Mouse (Mus musculus) monocyte, adult 2 months (primary cell): ENCODE measurements around the gene Arid4a.

Experiments
- DNase-seq, 2 experiments: peaks; one replicate each; pipeline ENCODE4 v3.0.0; 2022; ENCODE audit warnings: low spot score in 2 of 2, low read depth in 1 of 2

Arid4a gene

DNA sequence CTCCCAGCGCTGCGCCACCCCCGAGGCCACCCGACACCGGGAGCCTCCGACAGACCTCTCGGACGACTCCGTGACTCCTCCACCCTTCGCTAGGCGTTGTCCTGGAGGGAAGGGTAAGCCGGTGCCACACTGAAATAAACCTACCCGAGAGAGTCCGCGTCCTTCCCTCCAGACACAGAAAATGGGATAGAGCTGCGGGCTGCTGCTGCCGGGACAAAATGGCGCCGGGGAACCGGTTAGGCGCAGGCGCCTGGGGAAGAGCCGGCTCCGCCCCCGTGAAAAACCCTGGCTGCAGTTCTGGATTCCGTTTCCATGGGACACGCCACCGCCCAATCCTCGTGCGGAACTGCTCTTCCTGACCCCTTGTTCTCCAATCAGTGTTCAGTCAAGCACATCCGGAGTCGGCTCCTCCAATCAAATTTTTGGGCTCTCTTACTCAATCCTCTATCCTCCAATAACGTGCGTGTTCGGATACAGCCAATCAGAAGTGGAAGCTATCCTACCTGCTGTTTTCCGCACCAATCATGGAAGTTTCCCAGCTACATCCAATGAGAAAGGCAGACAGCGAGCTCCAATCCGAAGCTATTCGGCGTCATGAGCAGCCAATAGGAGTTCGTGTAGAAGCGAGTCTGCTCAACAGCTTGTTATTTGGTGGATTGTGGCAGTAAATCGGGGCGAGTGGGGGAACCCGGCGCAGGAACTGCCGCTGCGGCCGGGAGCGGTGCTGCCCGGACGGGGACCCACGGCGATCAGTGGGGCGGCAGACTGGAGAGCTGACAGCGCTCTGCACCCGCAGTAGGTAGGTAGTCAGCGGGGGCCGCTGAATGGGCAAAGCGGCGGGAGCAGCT is at the start of gene Arid4a:
TSS of gene Arid4a (plus strand) at position 628 of the 848 bp plus-strand sequence.
- DNase-seq: peak; percentile 92 to 97

DNA sequence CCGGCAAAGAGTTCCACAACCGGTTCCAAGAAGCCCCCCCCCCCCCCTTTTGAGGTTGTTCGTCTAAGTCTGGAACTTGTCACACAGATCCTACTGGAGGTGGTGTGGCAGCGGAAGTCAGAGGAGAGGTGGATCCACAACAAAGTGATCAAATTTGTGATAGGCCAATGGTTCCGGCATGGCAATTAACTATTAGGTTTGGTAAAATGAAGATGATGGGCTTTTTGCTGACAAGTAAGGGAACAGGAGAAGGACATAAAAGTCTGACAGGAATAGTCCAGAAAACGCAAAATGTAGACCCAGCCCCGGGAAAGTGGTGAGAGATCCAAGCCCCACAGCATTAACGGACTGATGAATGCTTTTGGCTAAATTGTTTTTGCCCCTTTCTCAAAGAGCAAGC is 48.2 kb upstream of the Arid4a start:
- no peak for DNase-seq

DNA sequence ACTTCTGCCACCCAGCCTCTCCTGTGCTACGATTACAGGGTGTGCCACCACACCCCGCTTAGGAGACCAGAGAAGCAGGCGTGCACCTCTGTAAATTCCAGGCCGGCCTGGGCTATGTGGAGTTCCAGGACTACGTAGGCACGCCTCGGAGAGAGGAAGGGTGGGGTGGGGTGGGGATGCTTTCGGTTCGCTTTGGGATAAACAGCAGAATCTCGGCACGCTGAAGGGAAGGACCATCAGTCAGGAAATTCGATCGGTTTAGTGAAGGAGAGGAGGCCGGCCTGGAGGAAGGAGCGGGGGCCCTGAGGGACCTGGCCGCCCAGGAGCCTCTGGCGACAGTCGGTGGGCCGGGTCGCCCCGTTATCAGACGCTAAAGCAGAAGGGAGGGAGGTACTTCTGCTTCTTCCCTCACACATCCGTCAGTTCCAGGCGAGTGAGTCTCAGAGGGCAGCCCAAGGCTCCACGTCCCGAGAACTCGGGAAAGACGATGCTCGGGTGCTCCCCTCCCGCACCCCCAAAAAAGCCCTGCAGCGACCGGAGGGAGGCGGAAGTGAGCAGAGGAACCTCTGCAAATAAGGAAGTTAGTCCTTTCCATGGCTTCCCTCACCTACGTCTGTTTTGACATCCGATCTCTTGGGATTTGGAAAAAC is 47.5 kb upstream of the Arid4a start:
- DNase-seq: peak; percentile 75 to 80

DNA sequence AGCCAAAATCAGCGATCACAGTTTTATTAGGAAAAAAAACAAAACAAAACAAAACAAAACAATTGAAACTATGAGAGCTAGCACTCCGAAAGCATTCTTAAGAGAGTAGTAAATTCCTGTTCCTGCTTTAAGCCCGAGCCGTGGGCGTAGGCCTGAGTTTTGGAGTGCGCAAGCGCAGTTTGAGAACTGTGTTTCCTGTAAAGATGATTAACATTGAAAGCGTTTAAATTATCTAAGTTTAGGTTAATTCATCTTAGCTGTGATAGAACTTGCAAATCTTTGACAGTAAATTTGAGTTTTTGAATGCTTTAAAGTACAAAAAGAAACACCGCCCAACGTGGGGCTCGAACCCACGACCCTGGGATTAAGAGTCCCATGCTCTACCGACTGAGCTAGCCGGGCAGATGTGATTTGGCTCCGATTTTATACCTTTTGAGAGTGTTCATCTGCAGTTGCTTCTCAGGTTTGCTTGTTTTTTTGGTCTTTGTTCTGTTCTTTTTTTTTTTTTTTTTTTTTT is 46.9 kb upstream of the Arid4a start:
- DNase-seq: peak; percentile 65 to 87

DNA sequence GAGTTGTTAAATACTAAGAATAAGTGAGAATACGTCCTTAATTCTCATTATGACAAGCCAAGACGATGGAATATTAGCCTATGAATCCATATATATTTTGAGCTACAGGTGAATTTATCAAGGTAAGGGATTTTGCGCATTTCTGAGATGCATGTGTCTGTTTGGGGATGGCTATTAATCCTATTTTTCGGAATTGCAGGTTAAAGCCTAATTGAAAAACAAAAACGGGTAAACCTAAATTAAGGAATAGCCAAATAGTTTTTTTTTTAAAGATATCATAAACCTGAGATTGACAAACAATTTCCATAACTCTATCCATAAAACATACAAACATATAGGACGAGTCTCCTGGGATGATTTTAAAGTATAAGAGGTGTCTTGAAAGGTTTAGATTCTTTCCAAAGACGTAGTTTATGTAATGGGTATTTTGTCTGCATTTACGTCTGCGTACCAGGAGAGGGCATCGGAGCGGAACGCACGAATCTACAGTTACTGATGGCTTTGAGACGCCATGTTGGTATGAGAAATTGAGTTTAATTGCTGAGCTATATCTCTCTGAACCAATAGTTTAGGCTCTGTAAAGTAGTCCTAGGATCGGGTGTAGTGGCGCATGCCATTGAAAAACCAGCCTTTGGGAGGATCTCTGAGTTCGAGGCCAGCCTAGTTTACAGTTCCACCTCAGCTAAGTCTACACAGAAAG is 46.2 kb upstream of the Arid4a start:
- DNase-seq: peak; percentile 7 to 8

DNA sequence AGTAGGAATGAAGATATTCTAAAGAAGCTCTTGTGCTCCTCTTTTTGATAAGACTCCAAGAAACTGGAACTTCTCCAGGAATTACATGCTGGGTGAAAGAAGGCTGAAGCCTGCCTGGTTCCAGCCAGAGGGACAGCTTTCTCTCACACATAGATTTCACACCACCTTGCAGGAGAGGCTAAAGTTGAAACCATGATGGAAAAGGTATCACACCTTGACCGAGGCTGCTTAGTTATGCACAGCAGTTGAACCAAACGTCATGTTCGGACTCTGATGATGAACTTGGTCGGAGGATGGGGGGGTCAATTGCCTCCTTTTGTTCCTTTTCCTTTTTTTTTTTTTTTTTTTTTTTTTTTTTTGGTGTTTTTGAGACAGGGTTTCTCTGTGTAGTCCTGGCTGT is 42.0 kb upstream of the Arid4a start:
- no peak for DNase-seq

DNA sequence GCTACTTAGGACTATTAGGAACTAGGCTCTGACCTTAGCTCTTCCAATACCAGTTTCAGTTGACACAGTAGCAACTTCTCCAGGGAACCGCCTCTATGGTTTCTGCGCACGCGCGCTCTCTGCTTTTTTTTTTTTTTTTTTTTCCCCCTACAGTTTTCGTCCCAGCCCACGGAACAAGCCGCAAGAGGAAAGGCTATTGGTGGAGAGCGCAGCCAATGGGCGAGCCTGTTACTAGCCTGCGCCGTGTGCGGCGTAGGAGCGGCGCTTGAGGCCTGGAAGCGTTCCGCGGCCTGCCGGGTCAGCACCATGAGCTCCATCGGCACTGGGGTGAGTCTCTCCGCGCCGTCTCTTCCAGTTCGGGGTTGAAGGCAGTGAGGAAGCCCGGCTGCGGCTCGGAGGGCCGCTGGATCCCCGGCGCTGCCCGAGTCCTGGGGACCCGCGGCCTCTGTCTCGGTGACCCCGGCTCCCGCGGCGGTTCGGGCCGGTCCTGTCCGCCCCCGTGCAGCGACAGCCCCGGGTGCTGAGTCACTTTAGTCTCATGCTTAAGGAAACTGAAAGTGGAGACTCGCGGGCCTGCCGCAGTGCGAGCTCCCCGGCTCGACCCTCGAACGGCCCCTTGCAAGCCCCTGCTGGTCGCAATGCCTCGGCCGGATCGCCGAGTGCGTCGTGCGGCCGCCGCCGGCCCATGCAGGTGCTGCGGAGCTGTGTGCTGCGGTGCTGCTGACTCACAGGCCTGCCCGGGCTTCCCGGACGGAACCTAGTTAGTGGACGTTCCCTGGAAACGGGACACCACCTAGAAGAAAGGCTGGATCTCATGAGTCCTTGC is 41.1 kb upstream of the Arid4a start, which contains the start of gene Psma3:
TSS of gene Psma3 (plus strand) at position 181 of the 826 bp plus-strand sequence.
- peak; percentile 64 to 80 for DNase-seq

DNA sequence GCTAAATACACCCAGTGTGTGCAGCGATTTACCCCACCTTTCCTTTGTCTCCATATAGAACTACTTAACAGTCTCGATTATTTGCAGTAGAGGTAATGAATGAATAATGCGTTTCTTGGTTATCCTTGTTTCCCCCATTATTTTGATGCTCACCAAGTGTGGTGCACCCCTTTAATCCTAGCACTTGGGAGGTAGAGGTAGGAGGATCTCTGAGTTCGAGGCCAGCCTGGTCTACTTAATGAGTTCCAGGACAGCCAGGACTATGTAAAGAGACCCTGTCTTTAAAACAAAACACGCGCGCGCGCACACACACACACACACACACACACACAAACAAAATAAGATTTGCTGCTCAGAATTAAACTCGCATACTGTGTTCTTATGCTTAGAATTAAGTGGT is 40.4 kb upstream of the Arid4a start:
- DNase-seq: no peak

DNA sequence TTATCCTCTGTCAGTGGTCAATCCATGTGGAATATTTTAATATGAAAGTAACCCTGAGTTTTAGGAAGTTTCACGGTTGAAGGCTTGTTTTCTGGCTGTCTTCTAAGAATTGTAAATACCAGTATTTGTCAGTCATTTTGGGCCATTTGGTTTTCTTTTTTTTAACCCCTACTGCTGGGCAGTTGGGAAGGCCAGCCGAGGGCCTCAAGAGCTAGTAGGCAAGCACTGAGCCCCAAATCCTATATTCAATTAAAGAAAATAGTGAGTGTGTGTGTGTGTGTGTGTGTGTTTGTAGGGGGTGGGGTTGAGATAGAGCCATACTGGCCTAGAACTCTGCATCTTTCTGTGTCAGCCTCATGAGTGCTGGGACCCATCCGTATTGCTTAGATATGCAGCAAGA is 39.9 kb upstream of the Arid4a start:
- no peak for DNase-seq

DNA sequence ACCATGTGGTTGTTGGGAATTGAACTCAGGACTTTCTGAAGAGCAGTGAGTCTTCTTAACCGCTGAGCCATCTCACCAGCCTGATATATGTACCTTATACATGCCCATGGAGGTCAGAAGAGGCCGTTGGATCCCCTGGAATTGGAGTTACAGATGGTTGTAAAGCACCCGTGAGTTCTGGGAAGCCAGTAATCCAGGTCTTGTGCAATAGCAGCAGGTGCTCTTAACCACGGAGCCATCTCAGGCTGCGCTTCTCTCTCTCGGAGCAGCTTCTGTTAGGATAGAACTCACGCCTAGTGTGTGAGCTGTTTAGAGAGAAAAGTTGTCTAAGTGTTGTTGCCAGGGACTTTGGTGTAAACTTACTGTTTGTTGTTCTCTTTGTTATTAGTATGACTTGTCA is 37.4 kb upstream of the Arid4a start:
- no peak for DNase-seq

DNA sequence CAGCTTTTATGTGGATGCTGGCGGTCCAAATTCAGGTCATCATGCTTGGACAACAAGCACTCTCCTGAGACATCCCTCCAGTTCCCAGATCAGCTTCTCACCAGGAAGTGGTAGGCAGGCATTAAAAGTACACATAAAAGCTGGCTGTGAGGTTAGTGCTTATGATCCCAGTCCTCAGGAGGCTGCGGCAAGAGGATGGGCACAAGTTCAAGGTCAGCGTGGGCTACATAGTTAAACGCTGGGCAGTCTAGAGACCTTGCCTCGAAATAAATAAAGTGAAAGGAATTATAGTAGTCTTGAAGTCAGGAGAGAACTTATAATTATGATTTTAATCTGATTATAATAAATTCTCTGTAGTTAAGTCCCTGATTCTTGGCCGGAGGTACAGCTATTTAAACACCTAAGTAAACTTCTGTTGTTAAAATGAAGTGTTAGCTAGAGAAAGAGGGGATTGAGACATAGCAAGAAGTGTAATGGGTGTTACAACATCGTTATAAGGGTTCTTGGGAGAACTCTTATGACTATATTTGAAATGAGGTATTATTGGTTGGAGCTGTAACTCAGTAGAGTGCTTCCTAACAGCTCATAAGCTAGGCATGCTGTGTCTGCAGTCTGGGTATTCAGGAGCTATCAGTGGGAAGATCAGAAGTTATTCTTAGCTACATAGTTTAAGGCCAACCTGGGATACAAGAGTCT is 30.8 kb upstream of the Arid4a start:
- no peak for DNase-seq

DNA sequence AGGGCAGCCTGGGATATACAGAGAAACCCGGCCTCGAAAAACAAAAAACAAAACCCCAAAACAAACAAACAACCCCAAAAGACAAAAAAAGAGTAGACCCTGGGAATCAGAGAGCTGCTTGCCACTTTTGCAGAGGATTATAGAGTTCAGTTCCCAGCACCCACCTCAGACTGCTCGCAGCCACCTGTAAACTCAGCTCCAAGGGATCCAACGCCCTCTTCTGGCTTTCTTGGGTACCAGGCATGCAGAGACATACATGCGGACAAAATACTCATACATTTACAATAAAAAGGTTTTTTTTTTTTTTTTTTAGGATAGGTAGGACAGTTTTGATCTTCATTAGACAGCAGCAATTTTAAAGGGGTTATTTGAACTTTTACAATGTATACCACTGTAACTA is 18.6 kb upstream of the Arid4a start:
- no peak for DNase-seq

DNA sequence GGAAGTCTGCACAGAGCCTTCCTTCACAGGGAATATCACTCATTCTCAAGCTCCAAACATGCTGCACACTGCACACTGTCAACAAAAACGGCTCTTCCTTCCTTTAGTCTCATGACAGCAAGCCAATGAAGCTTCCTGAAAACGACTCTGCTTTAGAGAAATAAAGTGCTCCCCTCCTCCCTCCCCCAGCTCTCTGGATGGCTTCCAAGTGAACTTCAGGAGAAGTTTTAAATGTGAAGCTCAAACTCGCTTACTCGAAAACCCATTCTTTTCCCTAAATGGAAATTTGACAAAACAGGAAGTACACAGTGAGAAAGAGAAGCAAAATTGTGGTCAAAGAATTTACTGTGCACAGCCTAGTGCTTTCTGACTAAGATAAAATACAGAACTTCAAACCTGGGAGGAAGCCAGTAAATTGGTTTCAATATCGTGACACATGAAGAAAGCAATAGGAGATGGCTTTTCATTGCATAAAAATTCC is 16.3 kb upstream of the Arid4a start:
- DNase-seq: peak; percentile 23 to 44

DNA sequence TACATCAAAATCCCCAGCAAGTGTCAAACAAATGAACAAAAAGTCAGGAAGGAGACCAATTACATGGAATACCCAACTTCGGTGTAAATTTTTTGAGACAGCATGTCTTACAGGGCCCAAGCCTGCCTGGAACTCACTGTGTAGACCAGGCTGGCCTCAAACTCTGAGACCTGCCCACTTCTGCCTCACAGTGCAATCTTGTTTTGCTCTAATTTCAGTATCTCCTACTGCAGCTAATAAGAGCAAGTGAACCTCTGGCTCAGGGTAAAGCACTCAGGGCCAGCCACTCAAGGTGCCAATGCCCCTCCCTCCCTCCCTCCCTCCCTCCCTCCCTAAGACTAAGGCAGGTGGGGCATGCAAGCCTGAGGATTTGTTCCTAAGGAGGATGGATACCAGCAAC is 15.4 kb upstream of the Arid4a start:
- no peak for DNase-seq

DNA sequence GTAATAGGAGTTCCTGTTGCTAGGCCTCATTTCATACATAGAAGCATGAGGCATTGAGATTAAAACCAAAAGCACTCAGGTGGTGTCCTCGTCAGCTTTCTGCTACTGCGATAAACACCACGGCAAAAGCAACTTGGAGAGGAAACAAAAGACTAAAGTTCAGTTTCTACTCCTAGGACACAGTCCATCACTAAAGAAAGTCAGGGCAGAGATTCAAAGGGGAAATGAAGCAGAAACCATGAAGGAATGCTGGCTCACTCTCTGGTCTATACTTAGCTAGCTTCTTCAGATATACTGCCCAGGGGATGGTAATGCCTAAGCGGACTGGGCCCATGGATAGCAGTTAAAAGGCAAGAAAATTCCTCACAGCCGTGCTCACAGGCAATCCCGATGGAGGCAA is 14.3 kb upstream of the Arid4a start:
- DNase-seq: no peak

DNA sequence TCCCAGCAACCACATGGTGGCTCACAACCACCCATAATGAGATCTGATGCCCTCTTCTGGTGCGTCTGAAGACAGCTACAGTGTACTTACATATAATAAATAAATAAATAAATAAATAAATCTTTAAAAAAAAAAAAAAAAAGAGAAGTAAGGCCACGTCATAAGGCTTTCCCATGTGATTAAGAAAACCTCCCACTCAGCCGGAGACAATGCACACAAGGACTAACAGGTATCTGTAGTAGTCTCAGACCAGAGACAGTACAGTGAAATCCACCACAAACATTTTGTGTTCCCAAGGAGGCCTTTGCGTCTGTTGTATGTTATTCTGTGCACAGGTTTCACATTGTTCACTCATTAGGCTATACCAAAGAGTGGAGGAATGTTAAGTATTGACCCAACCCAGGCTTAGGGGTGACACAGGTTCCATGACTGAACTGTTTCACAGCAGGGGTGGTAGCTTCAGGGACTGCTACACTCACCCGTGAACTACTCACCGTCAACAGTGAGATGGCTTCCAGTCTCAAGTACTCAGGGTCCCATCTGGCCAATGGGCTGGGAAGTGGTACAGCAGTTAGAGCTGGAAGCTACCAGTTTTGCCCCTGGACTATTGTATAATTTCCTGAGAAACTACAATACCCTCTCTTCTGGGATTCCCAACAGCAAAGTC is 11.9 kb upstream of the Arid4a start:
- DNase-seq: no peak

DNA sequence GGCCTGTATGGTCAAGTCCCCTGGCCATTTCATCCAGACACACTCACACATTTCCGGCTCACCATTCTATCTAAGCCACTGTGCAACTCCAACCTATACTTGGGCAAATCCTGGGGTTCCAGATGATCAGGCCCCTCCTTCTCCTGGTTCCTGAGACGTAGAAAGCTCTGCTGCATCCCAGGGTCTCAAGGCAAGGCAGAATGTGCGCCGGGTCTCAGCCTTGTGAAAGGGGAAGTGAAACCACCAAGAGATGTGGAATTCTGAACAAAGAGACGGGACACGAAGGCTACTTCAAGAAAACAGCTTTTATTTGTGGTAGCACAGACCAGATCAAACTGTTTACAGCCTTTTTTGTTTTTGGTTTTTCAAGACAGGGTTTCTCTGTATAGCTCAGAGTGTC is 9.6 kb upstream of the Arid4a start:
- DNase-seq: no peak

DNA sequence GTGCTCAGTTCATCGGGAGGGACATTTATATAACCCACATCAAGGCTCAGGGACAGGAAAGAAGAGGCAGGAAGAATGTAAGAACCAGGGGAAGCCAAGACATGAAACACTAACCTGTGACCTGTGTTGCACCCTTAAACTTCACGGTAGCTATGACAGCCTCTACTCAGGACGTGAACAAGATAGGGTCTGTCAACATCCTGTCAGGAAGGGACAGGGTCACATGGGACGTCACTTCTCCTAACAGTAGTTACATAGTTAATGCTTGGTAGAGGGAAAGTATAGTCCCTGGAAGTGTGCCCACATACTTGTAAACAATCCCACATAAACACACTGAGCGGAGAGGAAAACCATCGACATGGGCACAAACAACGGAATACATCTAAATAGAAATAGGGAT is 8.9 kb upstream of the Arid4a start:
- no peak for DNase-seq

DNA sequence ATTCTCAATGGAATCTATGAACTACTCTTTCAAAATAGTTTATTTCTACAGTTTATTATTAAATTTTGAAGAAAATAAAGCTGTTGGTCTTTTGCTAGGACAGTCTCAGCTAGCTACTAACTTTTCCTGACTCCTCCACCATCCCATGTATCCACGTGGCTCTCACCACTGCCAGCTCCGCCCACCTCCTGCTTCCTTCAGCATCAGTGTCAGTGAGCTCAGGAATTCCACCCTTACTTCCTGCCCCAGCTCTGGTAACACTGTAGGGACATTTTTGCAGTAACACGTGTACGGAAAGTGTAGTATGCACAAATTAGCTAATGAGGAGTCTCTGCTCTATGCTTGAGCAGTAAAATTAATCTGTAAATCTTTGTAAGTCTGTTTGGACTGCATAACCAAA is 6.0 kb upstream of the Arid4a start:
- DNase-seq: no peak
